Mouse (Mus musculus) stomach, postnatal 0 days (tissue): ENCODE data around the gene Ccer2.

Source experiments
- CTCF ChIP-seq: IDR thresholded peaks from 2 replicates; pipeline ENCODE4 v1.5.1; 2016; ENCODE audit warnings: antibody characterized with exemption, low read depth, mild to moderate bottlenecking, moderate library complexity
- EP300 ChIP-seq: optimal IDR thresholded peaks from 2 replicates; pipeline ENCODE3; 2016; ENCODE audit warnings: antibody characterized with exemption

DNA sequence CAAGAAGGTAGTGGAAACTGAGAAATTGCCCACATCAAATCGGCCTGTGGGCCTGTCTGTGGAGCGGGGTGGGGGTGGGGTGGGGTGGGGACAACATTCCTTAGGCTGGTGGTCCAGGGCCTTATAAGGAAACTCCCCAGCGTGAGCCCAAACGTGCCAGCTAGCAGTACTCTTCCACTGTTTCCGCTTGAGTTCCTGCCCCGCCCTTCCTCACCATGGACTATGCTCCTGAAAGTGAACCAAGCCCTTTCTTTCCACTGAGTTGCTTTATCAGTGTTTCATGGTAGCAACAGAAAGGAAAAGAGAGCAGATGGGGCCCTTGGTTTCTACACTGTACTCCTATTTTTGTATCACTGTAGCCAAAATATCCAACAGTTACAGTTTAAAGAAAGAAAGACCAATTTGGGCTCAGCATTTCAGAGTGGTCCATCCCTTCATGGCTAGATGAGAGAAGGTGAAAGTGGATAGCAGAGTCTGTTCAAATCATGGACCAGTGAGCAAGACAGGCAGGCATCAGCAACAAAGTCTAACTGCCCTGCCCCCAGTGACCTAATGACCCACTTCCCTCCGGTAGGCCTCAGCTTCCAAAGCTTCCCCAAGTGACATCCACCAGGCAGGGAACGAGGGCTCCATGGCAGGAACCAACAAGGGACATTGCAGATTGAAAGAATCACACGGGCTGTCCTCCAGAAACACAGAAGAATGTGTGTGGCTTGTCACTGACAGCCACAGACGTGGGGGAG lies 47.0 kb downstream of the Ccer2 start:
- no peak for TF ChIP-seq CTCF
- TF ChIP-seq EP300, result no peak
